ENCODE assay signal across 9 mouse cellular contexts in the genomic region with DNA sequence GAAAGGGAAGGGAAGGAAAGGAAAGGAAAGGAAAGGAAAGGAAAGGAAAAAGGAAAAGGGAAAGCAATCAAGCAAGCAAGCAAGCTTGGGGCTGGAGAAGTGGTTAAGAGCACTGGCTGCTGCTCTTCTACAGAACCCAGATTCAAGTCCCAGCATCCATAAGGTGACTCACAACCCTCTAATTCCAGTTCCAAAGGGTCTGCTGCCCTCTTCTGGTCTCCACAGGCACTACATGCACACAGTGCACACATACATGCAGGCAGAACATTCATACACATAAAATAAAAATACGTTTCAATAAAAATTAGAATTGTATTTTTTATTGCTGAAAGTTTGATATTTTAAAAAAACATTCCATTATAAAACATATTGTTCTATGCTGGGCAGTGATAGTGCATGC. TPM values are rescaled to one million over a fixed set of nuclear protein-coding genes. Genes with fewer than 3 reads are reported as not detected.
DNase-seq lines count a peak whose midpoint lies in the region; ATAC-seq and TF ChIP-seq lines count a peak whose summit lies in the region.
"Had no signal": no experiment of that assay in that cellular context is flagged by ENCODE, and none has a peak within 500 bp of the region (broad histone marks: within the 10 kb centered on the region; RNA-seq: fewer than 3 reads in every experiment).

No protein-coding gene starts in this region.

- DNase-seq in gastrocnemius, adult 2 months = peak; percentile 36
- DNase-seq in gastrocnemius, adult 8-10 months (ENCODE audit: low spot score in 2 of 2) = no peak
- peak; percentile 38 for DNase-seq in neural tube, embryonic 10.5 days (ENCODE audit: extremely low spot score, low spot score)
- peak; percentile 52 for DNase-seq in kidney, postnatal 14 days
- peak; percentile 59 for DNase-seq in retina, postnatal 1 day
- no peak for DNase-seq in frontal cortex, postnatal 14 days (ENCODE audit: low spot score in 2 of 2)

- H3K36me3 ChIP-seq in neural tube, embryonic 15.5 days = no peaks in the 10 kb centered on the region
- H3K36me3 ChIP-seq: neural tube, embryonic 12.5 days had no signal

- H3K9me3 ChIP-seq in neural tube, embryonic 15.5 days (replicated peaks) = no peaks in the 10 kb centered on the region
- H3K9me3 ChIP-seq: neural tube, embryonic 12.5 days had no signal

- no peak overlapping the region for H3K4me3 ChIP-seq in gastrocnemius, adult 2 months
- no peak overlapping the region for H3K4me3 ChIP-seq in neural tube, embryonic 15.5 days (replicated peaks)
- no peak overlapping the region for H3K4me3 ChIP-seq in bone marrow, adult 2 months (replicated peaks; ENCODE audit: control insufficient read depth, low read depth, low read length)
- H3K4me3 ChIP-seq: neural tube, embryonic 12.5 days had no signal

- no peak overlapping the region for H3K4me2 ChIP-seq in neural tube, embryonic 15.5 days
- H3K4me2 ChIP-seq: neural tube, embryonic 12.5 days had no signal

- 84% methylated on average over 1 of the region's 1 CpGs for WGBS in neural tube, embryonic 15.5 days
- 88% methylated on average over 1 of the region's 1 CpGs for WGBS in bone marrow, adult 2 months

- peaks cover 16% of the 10 kb centered on the region for H3K4me1 ChIP-seq in neural tube, embryonic 15.5 days
- peaks cover 3% of the 10 kb centered on the region for H3K4me1 ChIP-seq in bone marrow, adult 2 months (ENCODE audit: control insufficient read depth, insufficient read depth, low read length)
- H3K4me1 ChIP-seq: neural tube, embryonic 12.5 days had no signal

- TF ChIP-seq CTCF in gastrocnemius, adult 2 months (IDR thresholded peaks at IDR 0.05) = peak; percentile 72
- peak; percentile 75 for TF ChIP-seq CTCF in bone marrow, adult 2 months (IDR thresholded peaks at IDR 0.05; ENCODE audit: control insufficient read depth, insufficient read depth, low read length)

- no peak for TF ChIP-seq POLR2A in bone marrow, adult 2 months (IDR thresholded peaks at IDR 0.05; ENCODE audit: borderline replicate concordance, control insufficient read depth, low read depth, low read length)

- H3K9ac ChIP-seq in neural tube, embryonic 15.5 days (replicated peaks) = no peak overlapping the region
- H3K9ac ChIP-seq: neural tube, embryonic 12.5 days had no signal

- ATAC-seq in neural tube, embryonic 15.5 days (ENCODE audit: low FRiP score) = no peak

- intact Hi-C loops in gastrocnemius, adult 2 months (cut with DNase I) = loop anchor here (5.0 kb wide), 1 partner anchor 190 kb away; no protein-coding TSS in a partner anchor

- peaks cover 6% of the 10 kb centered on the region; the same call in 1 of the 2 replicates for H3K27me3 ChIP-seq in neural tube, embryonic 15.5 days (replicated peaks)

- no peak overlapping the region for H3K27ac ChIP-seq in gastrocnemius, adult 2 months
- H3K27ac ChIP-seq in neural tube, embryonic 15.5 days (replicated peaks) = no peak overlapping the region
- H3K27ac ChIP-seq in bone marrow, adult 2 months (ENCODE audit: control insufficient read depth, insufficient read depth, low read depth, low read length, poor library complexity) = no peak overlapping the region
- H3K27ac ChIP-seq: neural tube, embryonic 12.5 days had no signal

RNA-seq across cellular contexts. Expression of gene Tsga10, which starts 0.8 kb away (rescaled TPM):
- total RNA-seq in gastrocnemius, adult 2 months (2021) = 10 to 100 TPM in 1 of 2 experiments, 1 to 10 TPM in 1; 5.7 to 10.6 TPM
- 1 to 10 TPM; 6.1 to 8.0 (median 7.7) TPM for total RNA-seq in gastrocnemius, adult 8-10 months (2022)
- 10.4 and 12.0 TPM in 2 replicates for polyA plus RNA-seq in neural tube, embryonic 15.5 days (2015; fragmentation: Nextera tagmentation; extraction: Ambion mirVana)
- 0.95 and 3.6 TPM in 2 replicates for polyA plus RNA-seq in bone marrow, adult 2 months (2011; ENCODE audit: insufficient read depth, insufficient read length, low replicate concordance, missing spikeins)

RNA-seq across cellular contexts. Expression of gene Lipt1, which starts 4.5 kb away (rescaled TPM):
- total RNA-seq in gastrocnemius, adult 2 months (2021) = 10 to 100 TPM in 1 of 2 experiments, 1 to 10 TPM in 1; 7.7 to 10.3 TPM
- total RNA-seq in gastrocnemius, adult 8-10 months (2022) = 10 to 100 TPM in 1 of 4 experiments, 1 to 10 TPM in 3; 8.5 to 10.7 (median 9.1) TPM
- 7.4 and 7.5 TPM in 2 replicates for polyA plus RNA-seq in neural tube, embryonic 15.5 days (2015; fragmentation: Nextera tagmentation; extraction: Ambion mirVana)
- polyA plus RNA-seq in bone marrow, adult 2 months (2011; ENCODE audit: insufficient read depth, insufficient read length, low replicate concordance, missing spikeins) = 4.0 TPM in 1 of 2 replicates, not detected in the other

RNA-seq across cellular contexts. Expression of gene Mitd1, which starts 23.2 kb away (rescaled TPM):
- total RNA-seq in gastrocnemius, adult 2 months (2021) = 1 to 10 TPM; 1.7 to 2.4 TPM
- total RNA-seq in gastrocnemius, adult 8-10 months (2022) = 1 to 10 TPM in 3 of 4 experiments, under 1 TPM in 1; 0.63 to 2.1 (median 1.3) TPM
- polyA plus RNA-seq in neural tube, embryonic 15.5 days (2015; fragmentation: Nextera tagmentation; extraction: Ambion mirVana) = 15.3 and 22.1 TPM in 2 replicates
- polyA plus RNA-seq in bone marrow, adult 2 months (2011; ENCODE audit: insufficient read depth, insufficient read length, low replicate concordance, missing spikeins) = 14.1 and 15.3 TPM in 2 replicates

RNA-seq across cellular contexts. Expression of gene Mrpl30, which starts 23.2 kb away (rescaled TPM):
- 100 to 1,000 TPM; 265 to 300 TPM for total RNA-seq in gastrocnemius, adult 2 months (2021)
- total RNA-seq in gastrocnemius, adult 8-10 months (2022) = 100 to 1,000 TPM; 261 to 309 (median 283) TPM
- 244 and 277 TPM in 2 replicates for polyA plus RNA-seq in neural tube, embryonic 15.5 days (2015; fragmentation: Nextera tagmentation; extraction: Ambion mirVana)
- 73.9 and 94.1 TPM in 2 replicates for polyA plus RNA-seq in bone marrow, adult 2 months (2011; ENCODE audit: insufficient read depth, insufficient read length, low replicate concordance, missing spikeins)

RNA-seq across cellular contexts. Expression of gene Lyg2, which starts 49.2 kb away (rescaled TPM):
- total RNA-seq in gastrocnemius, adult 2 months (2021) = not detected
- total RNA-seq in gastrocnemius, adult 8-10 months (2022) = not detected
- not detected in 2 replicates for polyA plus RNA-seq in neural tube, embryonic 15.5 days (2015; fragmentation: Nextera tagmentation; extraction: Ambion mirVana)
- not detected in 2 replicates for polyA plus RNA-seq in bone marrow, adult 2 months (2011; ENCODE audit: insufficient read depth, insufficient read length, low replicate concordance, missing spikeins)
- polyA plus RNA-seq: neural tube, embryonic 12.5 days had no signal

Comparison
In these comparisons a context has a peak if more than half of its experiments do, and no peak if none do; other contexts are left out.
1. DNase-seq: peak in gastrocnemius, adult 2 months (single experiment), neural tube, embryonic 10.5 days (single experiment), kidney, postnatal 14 days (single experiment) and retina, postnatal 1 day (single experiment); none in gastrocnemius, adult 8-10 months (0 of 2) and frontal cortex, postnatal 14 days (0 of 2).